Mouse (Mus musculus) small intestine, adult 2 months (tissue): Measurements from ENCODE around the gene Abca3.

ENCODE experiments used
- CTCF ChIP-seq: fragments of 200-500 bp; IDR thresholded peaks from 2 replicates; pipeline ENCODE4 v1.5.1; 2012; ENCODE audit warnings: low read depth, mild to moderate bottlenecking, control low read depth, inconsistent platforms, low read length, moderate library complexity, mixed read lengths; ENCODE audit not compliant: insufficient replicate concordance, insufficient read length; ENCODE audit errors: extremely low read depth
- POLR2A ChIP-seq: fragments of 200-500 bp; IDR thresholded peaks from 2 replicates; pipeline ENCODE4 v1.6.1; 2012; ENCODE audit warnings: low read depth, mild to moderate bottlenecking, control low read depth, inconsistent platforms, low read length, moderate library complexity

GRCm38 (mm10) chr17:24350926-24351759 is 607 bp upstream of the Abca3 start, which contains the start of gene Abca17:
- TF ChIP-seq CTCF = no peak
- no peak; the same call in 1 of the 2 replicates for TF ChIP-seq POLR2A
